ENCODE assay signal across 12 mouse cellular contexts in genomic region chr1:36854198-36854765, GRCm38 (mm10).
"Had no signal": no experiment of that assay in that cellular context is flagged by ENCODE, and none has a peak within 500 bp of the region (broad histone marks: within the 10 kb centered on the region; RNA-seq: fewer than 3 reads in every experiment).

No protein-coding gene starts in this region.

- H3K27ac ChIP-seq: limb, embryonic 13.5 days; midbrain, embryonic 13.5 days; neural tube, embryonic 15.5 days had no signal

- H3K9ac ChIP-seq: limb, embryonic 13.5 days; midbrain, embryonic 13.5 days; neural tube, embryonic 15.5 days had no signal

- DNase-seq: kidney, postnatal 25 days; left cerebral cortex, postnatal 4 days; lung, adult 18-20 months; thymus, adult 2 months; thymus, postnatal 25 days had no signal

- H3K9me3 ChIP-seq: limb, embryonic 13.5 days; midbrain, embryonic 13.5 days; neural tube, embryonic 15.5 days had no signal

- ATAC-seq: inflammation-experienced regulatory T-cells, adult 6 months; intestine, postnatal 0 days; midbrain, embryonic 13.5 days had no signal

- H3K27me3 ChIP-seq: limb, embryonic 13.5 days; midbrain, embryonic 13.5 days; neural tube, embryonic 15.5 days had no signal

- H3K4me2 ChIP-seq: limb, embryonic 13.5 days; liver, embryonic 11.5 days; midbrain, embryonic 13.5 days; neural tube, embryonic 15.5 days had no signal

- H3K4me3 ChIP-seq: limb, embryonic 13.5 days; midbrain, embryonic 13.5 days; myocyte; neural tube, embryonic 15.5 days had no signal

- H3K36me3 ChIP-seq: neural tube, embryonic 15.5 days had no signal
